Mouse (Mus musculus) Patski (cell line): Measurements from ENCODE around the gene Ccdc78. TPM values are rescaled to one million over a fixed set of nuclear protein-coding genes. Genes with fewer than 3 reads are reported as not detected.
A peak's percentile ranks its signal among the peaks of the same experiment; 100 is the strongest.

Source experiments
- ATAC-seq: fragments of 100-300 bp; one replicate; pipeline ENCODE4 v1.8.0; 2021
- CTCF ChIA-PET: fragments of 350-600 bp; sonication (Branson Sonifier 250); formaldehyde crosslinking; loops from one replicate; lab custom pipeline; 2022; ENCODE audit warnings: inconsistent platforms; lab: Charles Lee
- POLR2A ChIA-PET: fragments of 350-600 bp; sonication (Branson Sonifier 250); formaldehyde crosslinking; loops from one replicate; lab custom pipeline; 2022; ENCODE audit warnings: antibody characterized with exemption, inconsistent platforms; lab: Charles Lee
- DNase-seq: peaks from one replicate; pipeline ENCODE4 v3.0.0-alpha.2; 2011; ENCODE audit warnings: low read depth, low spot score
- H3K27me3 ChIP-seq: fragments of 371-371 bp; one replicate; pipeline ENCODE4 v1.5.1; 2021
- CTCF ChIP-seq: fragments of 100-300 bp; IDR thresholded peaks from one replicate; pipeline ENCODE4 v1.5.1; 2021
- in situ Hi-C: fragments of 300-500 bp; cut with MboI; formaldehyde crosslinking; loops from 3 replicates; pipeline ENCODE4 v1.11.1; 2018; ENCODE audit warnings: low pct_unique_long_range_greater_than_20kb, mixed read lengths
- polyA plus RNA-seq: library from polyadenylated mRNA; unstranded; gene quantifications from one replicate; pipeline ENCODE4 v1.2.3, GENCODE M21; 2021

Ccdc78 gene
- polyA plus RNA-seq, 1 experiment from 2014 or later: 0.30 TPM

DNA sequence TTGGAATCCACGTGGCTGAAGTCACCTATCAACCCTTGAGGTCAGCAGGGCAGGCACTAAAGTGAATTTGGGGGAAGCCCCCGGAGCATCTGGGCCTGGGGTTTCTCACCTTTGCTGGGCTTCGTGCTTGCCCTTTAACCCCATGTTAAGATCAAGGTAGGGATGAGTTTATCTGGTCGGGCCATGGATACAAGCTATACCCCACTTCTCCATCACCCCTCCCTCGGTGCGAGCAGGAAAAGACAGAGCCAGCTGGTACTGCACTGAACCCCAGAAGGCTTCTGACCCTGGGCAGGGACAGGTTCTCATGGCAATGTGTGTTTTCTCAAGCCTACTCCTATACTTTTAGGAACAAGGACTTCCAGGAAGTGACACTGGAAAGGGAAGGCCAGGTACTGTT is 5.0 kb upstream of the Ccdc78 start:
- ChIA-PET POLR2A (interaction anchor here (1.2 kb wide), 1 partner anchor 54 kb away, joined by 3 read pairs; no protein-coding TSS in a partner anchor), CTCF (interaction anchor here (1.1 kb wide), 1 partner anchor 19 kb away, joined by 3 read pairs; no protein-coding TSS in a partner anchor)
- in situ Hi-C loops: no loop called here
- no peak for TF ChIP-seq CTCF
- DNase-seq: no peak
- no peak for ATAC-seq
- H3K27me3 ChIP-seq: no peaks in the 10 kb centered on the region

- in situ Hi-C loops: no loop called here
- no peak for TF ChIP-seq CTCF
- H3K27me3 ChIP-seq: no peaks in the 10 kb centered on the region
- ATAC-seq (no peak), DNase-seq (no peak)
- ChIA-PET POLR2A (no interaction called here), CTCF (no interaction called here)
Observed at GRCm38 (mm10) chr17:25783086-25783485, 3.3 kb upstream of the Ccdc78 start.

DNA sequence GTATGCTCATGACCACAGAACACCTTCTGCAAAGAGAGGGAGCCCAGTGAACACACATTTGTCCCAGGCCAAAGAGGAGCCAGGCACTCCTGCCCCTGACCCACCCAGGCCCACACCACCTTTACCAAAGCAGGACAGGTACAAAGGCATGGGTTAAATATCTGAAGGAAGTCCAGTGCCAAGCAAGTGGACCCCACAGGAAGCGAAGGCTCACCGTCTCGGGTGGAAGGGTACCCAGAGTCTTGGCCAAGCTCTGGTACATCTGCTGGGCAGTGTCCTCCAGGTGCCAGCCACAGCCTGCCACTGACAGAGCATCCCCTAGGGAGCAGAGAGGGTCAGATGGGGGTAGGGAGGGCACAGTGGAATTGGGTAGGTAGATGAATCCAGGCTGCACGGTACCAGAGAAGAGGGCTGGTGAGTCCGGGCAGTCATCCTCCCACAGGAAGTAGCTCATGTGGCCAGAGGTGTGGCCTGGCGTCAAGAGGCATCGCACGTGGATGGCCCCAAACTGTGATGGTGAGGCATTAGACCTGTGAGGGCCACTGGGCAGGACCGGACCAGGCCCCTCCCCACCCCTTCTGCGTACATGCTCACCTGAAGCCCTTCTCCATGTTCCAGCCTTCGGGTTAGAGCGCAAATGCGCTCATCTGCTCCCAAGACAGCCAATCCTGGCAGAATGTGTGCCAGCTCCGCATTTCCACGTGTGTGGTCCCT is 2.4 kb upstream of the Ccdc78 start:
- in situ Hi-C loops: no loop called here
- ChIA-PET POLR2A (no interaction called here), CTCF (interaction anchor here (1.3 to 2.4 kb wide), 3 partner anchors 11 to 68 kb away, joined by 3 to 9 read pairs (median 4); partner anchors contain the start of gene AC134908.4)
- DNase-seq: no peak
- H3K27me3 ChIP-seq: no peaks in the 10 kb centered on the region
- no peak for TF ChIP-seq CTCF
- no peak for ATAC-seq

- POLR2A ChIA-PET: no interaction called here
- no peaks in the 10 kb centered on the region for H3K27me3 ChIP-seq
- CTCF ChIA-PET: interaction anchor here (1.3 to 2.4 kb wide), 3 partner anchors 10 to 69 kb away, joined by 3 to 9 read pairs (median 4); partner anchors contain the start of gene AC134908.4
- TF ChIP-seq CTCF: no peak
- peak; percentile 27 for ATAC-seq
- in situ Hi-C loops: no loop called here
- peak; percentile 75 for DNase-seq
Observed at GRCm38 (mm10) chr17:25785281-25785745, 1.1 kb upstream of the Ccdc78 start, which contains the start of gene Haghl. Gene Haghl, minus strand, starts transcription at chr17:25785673.

GRCm38 (mm10) chr17:25786781-25787504 is 563 bp downstream of the Ccdc78 start:
- DNase-seq (no peak), ATAC-seq (no peak)
- in situ Hi-C loops: no loop called here
- no peaks in the 10 kb centered on the region for H3K27me3 ChIP-seq
- ChIA-PET CTCF (interaction anchor here (0.9 kb wide), 1 partner anchor 14 kb away, joined by 4 read pairs; no protein-coding TSS in a partner anchor), POLR2A (interaction anchor here (0.7 kb wide), 1 partner anchor 13 kb away, joined by 3 read pairs; the partner anchor contains the start of gene Narfl)
- TF ChIP-seq CTCF: no peak

DNA sequence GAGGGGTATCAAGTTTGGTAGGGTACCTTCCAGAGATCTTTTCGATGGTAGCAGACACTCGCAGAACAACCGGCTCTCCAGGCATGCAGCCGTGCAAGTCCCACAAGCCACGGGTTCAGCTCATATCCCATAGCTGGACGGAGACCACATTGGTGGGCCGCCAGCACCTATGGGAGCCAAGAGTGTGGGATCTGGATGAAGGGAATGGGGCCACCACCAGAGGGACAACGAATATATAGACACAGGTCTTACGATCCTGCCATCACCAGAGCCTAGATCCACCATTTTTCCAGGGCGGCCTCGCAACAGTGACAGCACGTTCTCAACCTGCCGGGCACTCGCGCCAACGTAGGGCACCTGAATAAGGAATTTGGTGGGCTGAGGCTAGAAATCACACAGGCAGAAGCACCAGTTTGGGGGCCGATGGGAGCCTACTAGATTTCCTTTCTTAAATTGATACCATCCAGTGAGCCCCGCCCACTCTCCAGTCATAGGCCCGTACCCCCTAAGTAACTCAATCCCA is 5.0 kb downstream of the Ccdc78 start:
- TF ChIP-seq CTCF: no peak
- DNase-seq (no peak), ATAC-seq (no peak)
- ChIA-PET CTCF (interaction anchor here (3.2 kb wide), 1 partner anchor 10 kb away, joined by 11 read pairs; no protein-coding TSS in a partner anchor), POLR2A (no interaction called here)
- in situ Hi-C loops: no loop called here
- no peaks in the 10 kb centered on the region for H3K27me3 ChIP-seq

DNA sequence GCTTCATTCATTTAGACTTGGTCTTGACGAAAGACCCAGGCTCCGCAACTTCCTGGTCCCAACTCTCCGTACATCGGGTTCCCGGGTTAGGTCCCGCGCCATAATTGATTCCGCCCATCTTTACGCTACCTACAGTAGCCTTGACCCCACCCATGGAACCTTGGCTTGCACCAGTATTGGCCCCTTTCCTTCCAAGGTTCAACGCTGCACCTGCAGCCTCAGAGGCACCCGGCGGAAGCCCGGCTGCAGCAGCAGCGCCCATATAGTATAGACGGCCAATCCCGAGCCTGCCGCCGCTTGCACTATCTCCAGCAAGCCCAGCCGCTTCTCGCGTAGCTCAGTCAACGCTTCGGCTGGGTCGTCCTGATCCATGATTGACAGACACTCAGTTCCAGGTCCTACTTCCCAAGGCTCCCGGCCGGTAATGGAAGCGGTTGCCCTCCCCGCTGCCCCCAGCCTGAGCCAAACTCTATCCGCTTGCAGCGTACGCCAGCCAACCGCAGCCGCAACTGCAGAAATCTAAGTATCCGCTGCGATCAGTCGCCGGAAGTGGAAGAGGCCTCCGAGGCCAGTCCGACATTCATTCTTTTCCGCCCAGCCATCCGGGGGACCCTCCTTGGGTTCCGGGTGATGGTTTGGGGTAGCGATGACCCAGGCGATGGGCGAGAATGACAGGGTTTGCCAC is 5.6 kb downstream of the Ccdc78 start:
- no peak for TF ChIP-seq CTCF
- ChIA-PET CTCF (interaction anchor here (1.2 to 3.2 kb wide), 2 partner anchors 9 to 58 kb away, joined by 3 to 11 read pairs; no protein-coding TSS in a partner anchor), POLR2A (no interaction called here)
- no peak for DNase-seq
- no peak for ATAC-seq
- no peaks in the 10 kb centered on the region for H3K27me3 ChIP-seq
- in situ Hi-C loops: no loop called here

- no peak for TF ChIP-seq CTCF
- POLR2A ChIA-PET: interaction anchor here (0.8 kb wide), 1 partner anchor 15 kb away, joined by 3 read pairs; no protein-coding TSS in a partner anchor
- CTCF ChIA-PET: interaction anchor here (0.6 to 3.2 kb wide), 3 partner anchors 9 to 59 kb away, joined by 3 to 11 read pairs (median 3); no protein-coding TSS in a partner anchor
- DNase-seq (no peak), ATAC-seq (no peak)
- no peaks in the 10 kb centered on the region for H3K27me3 ChIP-seq
- in situ Hi-C loops: no loop called here
Observed at GRCm38 (mm10) chr17:25792615-25793014, 6.2 kb downstream of the Ccdc78 start, which contains the start of gene Fam173a. Gene Fam173a, minus strand, starts transcription at chr17:25792901.

GRCm38 (mm10) chr17:25794197-25794596 is 7.8 kb downstream of the Ccdc78 start:
- no peak for ATAC-seq
- in situ Hi-C loops: no loop called here
- H3K27me3 ChIP-seq: no peaks in the 10 kb centered on the region
- ChIA-PET POLR2A (interaction anchor here (1.1 kb wide), 1 partner anchor 20 kb away, joined by 5 read pairs; the partner anchor contains the start of gene Narfl), CTCF (interaction anchor here (1.7 kb wide), 1 partner anchor 9 kb away, joined by 4 read pairs; no protein-coding TSS in a partner anchor)
- no peak for DNase-seq
- no peak for TF ChIP-seq CTCF
